Mouse (Mus musculus) brain, adult 10 weeks (tissue): ENCODE measurements around the gene Olfr449. TPM values are rescaled to one million over a fixed set of nuclear protein-coding genes. Genes with fewer than 3 reads are reported as not detected.

Experiments
- polyA plus RNA-seq: library from polyadenylated mRNA; stranded (reverse); fragments of 350-450 nt; fragmentation: Illumina TruSeq; extraction: RNeasy Lipid Tissue Mini Kit (QIAGEN cat#74804); gene quantifications from one replicate; pipeline ENCODE4 v1.2.3, GENCODE M21; 2015; ENCODE audit warnings: low read depth, low replicate concordance

The Olfr449 gene
- polyA plus RNA-seq: not detected

DNA sequence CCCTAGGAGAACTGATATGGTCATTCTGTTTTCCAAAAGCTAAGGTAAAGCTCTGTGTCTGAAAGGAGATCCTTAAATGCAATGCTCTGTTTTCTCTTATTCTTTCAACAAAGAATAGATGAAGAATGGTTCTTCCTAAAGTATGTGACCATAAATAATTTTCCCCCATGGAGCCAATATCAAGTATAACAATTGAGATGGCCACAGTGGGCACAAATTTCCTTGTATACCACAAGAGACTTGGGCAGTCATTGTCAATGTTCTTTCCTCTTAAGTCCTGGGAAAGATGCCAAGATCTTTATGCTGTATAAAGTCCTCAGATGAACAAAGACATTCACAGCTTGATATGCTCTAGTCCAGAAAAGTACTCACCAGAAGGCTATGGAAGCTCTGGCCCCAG lies at the start of gene Olfr449:
TSS of gene Olfr449 (plus strand) at position 301 of the 400 bp plus-strand sequence.

DNA sequence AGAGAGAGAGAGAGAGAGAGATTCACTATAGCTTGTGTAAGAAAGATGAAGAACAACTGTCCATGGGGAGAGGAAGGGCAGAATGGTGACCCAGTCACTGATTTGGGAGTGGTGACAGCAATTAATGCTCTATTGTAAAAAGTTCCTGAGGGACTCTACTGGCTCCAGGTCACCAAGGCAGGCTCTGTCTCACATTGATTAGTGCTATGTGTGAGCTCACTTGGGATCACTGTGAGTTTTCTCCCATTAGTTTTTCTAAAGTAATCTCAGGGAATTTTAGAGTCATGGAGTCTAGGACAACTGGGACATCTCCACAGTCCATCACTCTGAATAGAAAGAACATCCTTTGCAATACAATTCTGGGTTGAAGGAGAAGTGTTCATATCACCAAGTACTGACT lies 49.4 kb upstream of the Olfr449 start, which contains the start of gene Olfr452:
TSS of gene Olfr452 (plus strand) at position 301 of the 400 bp plus-strand sequence.

GRCm38 (mm10) chr6:42811639-42812038 lies 22.5 kb upstream of the Olfr449 start, which contains the start of gene Olfr450:
Gene Olfr450 (plus strand): TSS chr6:42811939.

Other genes starting within 250 kb of the Olfr449 start
- gene Tcaf3, start 236.7 kb upstream of the Olfr449 start, polyA plus RNA-seq: not detected
- gene Tcaf2, start 189.1 kb upstream of the Olfr449 start, polyA plus RNA-seq: 0.55 TPM
- 151 TPM for gene Tcaf1, start 124.3 kb upstream of the Olfr449 start, polyA plus RNA-seq
- not detected for gene Olfr453, start 95.0 kb upstream of the Olfr449 start, polyA plus RNA-seq
- gene Olfr38, start 78.0 kb upstream of the Olfr449 start, polyA plus RNA-seq: not detected
- not detected for gene Olfr452, start 49.3 kb upstream of the Olfr449 start, polyA plus RNA-seq
- gene Olfr450, start 22.4 kb upstream of the Olfr449 start, polyA plus RNA-seq: not detected
- gene Olfr448, start 56.1 kb downstream of the Olfr449 start, polyA plus RNA-seq: not detected
- not detected for gene Olfr447, start 74.5 kb downstream of the Olfr449 start, polyA plus RNA-seq
- gene Olfr446, start 87.0 kb downstream of the Olfr449 start, polyA plus RNA-seq: not detected
- gene Olfr444, start 114.7 kb downstream of the Olfr449 start, polyA plus RNA-seq: not detected